Comparison of ENCODE assay signal across 8 mouse cellular contexts in genomic region chr14:122450496-122451382, GRCm38 (mm10). TPM values are rescaled to one million over a fixed set of nuclear protein-coding genes. Genes with fewer than 3 reads are reported as not detected.
DNase-seq lines count a peak whose midpoint lies in the region; ATAC-seq and TF ChIP-seq lines count a peak whose summit lies in the region.

TSS of gene Gm5089 (minus strand) at chr14:122451115.

- DNase-seq in cerebellum, adult 11 months, result peak; percentile 65
- peak; percentile 43 for DNase-seq in forebrain, postnatal 0 days
- DNase-seq in lung, embryonic 14.5 days, result no peak
- peak; percentile 75 to 82 for DNase-seq in right cerebral cortex, postnatal 10 days (ENCODE audit: low spot score in 2 of 2)

- H3K9me3 ChIP-seq in forebrain, postnatal 0 days (ENCODE audit: low read length), result no peaks in the 10 kb centered on the region
- H3K9me3 ChIP-seq in kidney, embryonic 16.5 days (ENCODE audit: low read length), result no peaks in the 10 kb centered on the region
- H3K9me3 ChIP-seq in lung, embryonic 14.5 days (ENCODE audit: low read depth, low read length), result no peaks in the 10 kb centered on the region

- H3K4me1 ChIP-seq in brown adipose tissue, adult 24 weeks (ENCODE audit: control insufficient read depth, insufficient read depth, insufficient read length, low read length), result no peaks in the 10 kb centered on the region
- H3K4me1 ChIP-seq in forebrain, postnatal 0 days (ENCODE audit: insufficient read depth), result peaks cover 18% of the 10 kb centered on the region
- H3K4me1 ChIP-seq in kidney, embryonic 16.5 days (ENCODE audit: insufficient read depth, low read length), result peaks cover 24% of the 10 kb centered on the region
- no peaks in the 10 kb centered on the region for H3K4me1 ChIP-seq in lung, embryonic 14.5 days (ENCODE audit: insufficient read depth)

- H3K4me2 ChIP-seq in forebrain, postnatal 0 days (ENCODE audit: low read depth), result peak within 1 kb of the TSS; percentile 59
- peak within 1 kb of the TSS; percentile 59 for H3K4me2 ChIP-seq in kidney, embryonic 16.5 days (replicated peaks; ENCODE audit: low read depth, low read length)
- H3K4me2 ChIP-seq in lung, embryonic 14.5 days, result peak within 1 kb of the TSS; percentile 67

- H3K36me3 ChIP-seq in forebrain, postnatal 0 days (ENCODE audit: insufficient read depth), result no peaks in the 10 kb centered on the region
- no peaks in the 10 kb centered on the region for H3K36me3 ChIP-seq in kidney, embryonic 16.5 days (ENCODE audit: insufficient read depth, low read length)
- H3K36me3 ChIP-seq in lung, embryonic 14.5 days (ENCODE audit: insufficient read depth), result no peaks in the 10 kb centered on the region

- no peak for ATAC-seq in cerebellum, adult (ENCODE audit: insufficient number of reproducible peaks, low FRiP score, low TSS enrichment)
- ATAC-seq in forebrain, postnatal 0 days, result peak; percentile 58
- peak; percentile 46; the same call in 1 of the 2 replicates for ATAC-seq in kidney, embryonic 16.5 days (ENCODE audit: low FRiP score, low TSS enrichment)
- peak; percentile 45 for ATAC-seq in lung, embryonic 14.5 days (ENCODE audit: insufficient read depth)
- ATAC-seq in monocyte, adult 5-6 weeks (replicated peaks; ENCODE audit: insufficient number of reproducible peaks, low FRiP score, low TSS enrichment, poor library complexity, severe bottlenecking), result no peak

- no peak within 1 kb of the TSS for H3K27ac ChIP-seq in brown adipose tissue, adult 24 weeks (replicated peaks; ENCODE audit: low read depth, low read length)
- peak within 1 kb of the TSS; percentile 45 for H3K27ac ChIP-seq in forebrain, postnatal 0 days (ENCODE audit: low read depth, low read length)
- H3K27ac ChIP-seq in kidney, embryonic 16.5 days (ENCODE audit: low read length), result no peak within 1 kb of the TSS
- no peak within 1 kb of the TSS for H3K27ac ChIP-seq in lung, embryonic 14.5 days (ENCODE audit: low read depth)

- WGBS in forebrain, postnatal 0 days, result 2% methylated on average over 57 of the region's 59 CpGs
- WGBS in kidney, embryonic 16.5 days, result 2% methylated on average over 53 of the region's 59 CpGs
- under 1% methylated on average over 58 of the region's 59 CpGs for WGBS in lung, embryonic 14.5 days

- H3K27me3 ChIP-seq in forebrain, postnatal 0 days (ENCODE audit: insufficient read depth, low read length), result peaks cover 34% of the 10 kb centered on the region
- peaks cover 84% of the 10 kb centered on the region for H3K27me3 ChIP-seq in kidney, embryonic 16.5 days (ENCODE audit: insufficient read depth, low read length)
- H3K27me3 ChIP-seq in lung, embryonic 14.5 days (ENCODE audit: insufficient read depth, low read length), result peaks cover 74% of the 10 kb centered on the region

- H3K4me3 ChIP-seq in brown adipose tissue, adult 24 weeks (ENCODE audit: insufficient read depth, low read depth, low read length), result peak within 1 kb of the TSS; percentile 49
- peak within 1 kb of the TSS; percentile 24 for H3K4me3 ChIP-seq in forebrain, postnatal 0 days (ENCODE audit: low read depth, low read length)
- H3K4me3 ChIP-seq in kidney, embryonic 16.5 days (ENCODE audit: low read length), result peak within 1 kb of the TSS; percentile 45
- H3K4me3 ChIP-seq in lung, embryonic 14.5 days (ENCODE audit: low read depth, low read length), result peak within 1 kb of the TSS; percentile 37

- no peak for TF ChIP-seq CTCF in forebrain, postnatal 0 days (IDR thresholded peaks at IDR 0.05; ENCODE audit: low read depth)
- no peak for TF ChIP-seq CTCF in lung, embryonic 14.5 days (IDR thresholded peaks at IDR 0.05; ENCODE audit: low read depth)

- H3K9ac ChIP-seq in forebrain, postnatal 0 days, result peak within 1 kb of the TSS; percentile 35; the same call in 1 of the 2 replicates
- no peak within 1 kb of the TSS for H3K9ac ChIP-seq in kidney, embryonic 16.5 days (replicated peaks; ENCODE audit: low read length)
- H3K9ac ChIP-seq in lung, embryonic 14.5 days, result no peak within 1 kb of the TSS; the same call in 1 of the 2 replicates

RNA-seq across cellular contexts. Expression of gene Gm5089, which starts in this region (rescaled TPM):
- not detected in 2 replicates for polyA plus RNA-seq in brown adipose tissue, adult 24 weeks (2012; ENCODE audit: insufficient read depth, insufficient read length, missing spikeins)
- total RNA-seq in forebrain, postnatal 0 days (2014; rRNA removed), result 0.33 and 0.38 TPM in 2 replicates
- 0.12 TPM in 1 of 2 replicates, not detected in the other for polyA plus RNA-seq in forebrain, postnatal 0 days (2015; fragmentation: Nextera tagmentation; extraction: Ambion mirVana)
- polyA plus RNA-seq in kidney, embryonic 16.5 days (2015; fragmentation: Nextera tagmentation; extraction: Ambion mirVana), result not detected in 2 replicates
- not detected in 2 replicates for polyA plus RNA-seq in lung, embryonic 14.5 days (2014; fragmentation: Nextera tagmentation; extraction: Ambion mirVana)
- total RNA-seq in monocyte, adult 5-6 weeks (2017), result not detected in 3 replicates

Comparison
In these comparisons a context has a peak if more than half of its experiments do, and no peak if none do; other contexts are left out.
1. Peak in DNase-seq, ATAC-seq, H3K4me3 ChIP-seq, H3K27ac ChIP-seq, H3K9ac ChIP-seq and H3K4me2 ChIP-seq in forebrain, postnatal 0 days; RNA of the gene not detected or under 1 TPM.
2. Peak in ATAC-seq, H3K4me3 ChIP-seq and H3K4me2 ChIP-seq in kidney, embryonic 16.5 days; RNA of the gene not detected or under 1 TPM.
3. Peak in ATAC-seq, H3K4me3 ChIP-seq and H3K4me2 ChIP-seq in lung, embryonic 14.5 days; RNA of the gene not detected or under 1 TPM.